8 mouse cellular contexts compared by ENCODE assay signal in genomic region chr11:96463986-96464715, GRCm38 (mm10). TPM values are rescaled to one million over a fixed set of nuclear protein-coding genes. Genes with fewer than 3 reads are reported as not detected.
DNase-seq lines count a peak whose midpoint lies in the region; ATAC-seq and TF ChIP-seq lines count a peak whose summit lies in the region.

Gene Skap1 (plus strand): TSS chr11:96464593.

- H3K27ac ChIP-seq in intestine, postnatal 0 days (ENCODE audit: low read depth, low read length) = no peak within 1 kb of the TSS

- peak; percentile 19 for DNase-seq in left cerebral cortex, postnatal 4 days
- DNase-seq in left cerebral cortex, adult 18-20 months (ENCODE audit: low spot score in 2 of 2) = no peak
- peak; percentile 17 for DNase-seq in embryo, embryonic 9.5 days (ENCODE audit: extremely low spot score)
- peak; percentile 16 to 32 for DNase-seq in natural killer cell, adult 2 months (ENCODE audit: low spot score in 2 of 2)
- no peak for DNase-seq in ovary, postnatal 14 days (ENCODE audit: low spot score)
- no peak for DNase-seq in gastrocnemius, postnatal 25 days
- DNase-seq in urinary bladder, adult 2 months (ENCODE audit: low spot score) = no peak

- no peaks in the 10 kb centered on the region for H3K36me3 ChIP-seq in intestine, postnatal 0 days (ENCODE audit: control insufficient read depth, insufficient read depth)

- H3K9ac ChIP-seq in intestine, postnatal 0 days (ENCODE audit: low read depth, low read length) = no peak within 1 kb of the TSS

- WGBS in intestine, postnatal 0 days = 7% methylated on average over 40 of the region's 42 CpGs

- peak within 1 kb of the TSS; percentile 71 for H3K4me2 ChIP-seq in intestine, postnatal 0 days (replicated peaks; ENCODE audit: low read depth)

- peak within 1 kb of the TSS; percentile 35 for H3K4me3 ChIP-seq in intestine, postnatal 0 days (ENCODE audit: low read depth, low read length)

- H3K4me1 ChIP-seq in intestine, postnatal 0 days (replicated peaks; ENCODE audit: control insufficient read depth, insufficient read depth, low read length) = no peaks in the 10 kb centered on the region; the same call in 1 of the 2 replicates

- no peaks in the 10 kb centered on the region for H3K9me3 ChIP-seq in intestine, postnatal 0 days (ENCODE audit: control insufficient read depth)

- no peak for TF ChIP-seq CTCF in intestine, postnatal 0 days (IDR thresholded peaks at IDR 0.05; ENCODE audit: low read depth)

- peaks cover 48% of the 10 kb centered on the region for H3K27me3 ChIP-seq in intestine, postnatal 0 days (replicated peaks; ENCODE audit: control insufficient read depth, insufficient read depth, low read length)

- intact Hi-C loops in left cerebral cortex, postnatal 4 days (cut with DNase I) = no loop called here

- ATAC-seq in intestine, postnatal 0 days = no peak

RNA-seq across cellular contexts. Expression of gene Skap1, which starts in this region (rescaled TPM):
- 1 to 10 TPM; 1.1 to 1.3 TPM for total RNA-seq in left cerebral cortex, postnatal 4 days (2021)
- 1 to 10 TPM; 1.9 to 2.1 TPM for total RNA-seq in left cerebral cortex, adult 18-20 months (2021)
- 0.46 and 0.52 TPM in 2 replicates for polyA plus RNA-seq in intestine, postnatal 0 days (2015; fragmentation: Nextera tagmentation; extraction: Ambion mirVana)
- total RNA-seq in gastrocnemius, postnatal 25 days (2021) = under 1 TPM in 1 of 2 experiments, not detected in 1; 0.24 TPM
- polyA plus RNA-seq in urinary bladder, adult 2 months (2012; rRNA removed) = 2.7 and 3.3 TPM in 2 replicates

Comparison
In these comparisons a context has a peak if more than half of its experiments do, and no peak if none do; other contexts are left out.
1. DNase-seq: peak in left cerebral cortex, postnatal 4 days (single experiment), embryo, embryonic 9.5 days (single experiment) and natural killer cell, adult 2 months (2 of 2); none in left cerebral cortex, adult 18-20 months (0 of 2), ovary, postnatal 14 days (single experiment), gastrocnemius, postnatal 25 days (single experiment) and urinary bladder, adult 2 months (single experiment).